Mouse (Mus musculus) olfactory bulb, adult 2 months (tissue): ENCODE measurements around the gene Fign. TPM values are rescaled to one million over a fixed set of nuclear protein-coding genes. Genes with fewer than 3 reads are reported as not detected.

Source experiments
- H3K27ac ChIP-seq: fragments of 200-500 bp; 2 replicates; pipeline ENCODE4 v1.5.1; 2012; ENCODE audit warnings: low read depth, low read length; ENCODE audit not compliant: insufficient read depth
- H3K4me1 ChIP-seq: fragments of 200-500 bp; 2 replicates; pipeline ENCODE4 v1.6.1; 2012; ENCODE audit warnings: low read length; ENCODE audit not compliant: control insufficient read depth, insufficient read depth
- H3K4me3 ChIP-seq: fragments of 200-500 bp; 2 replicates; pipeline ENCODE4 v1.5.1; 2012; ENCODE audit warnings: mild to moderate bottlenecking, low read depth, low read length, moderate library complexity; ENCODE audit not compliant: insufficient read depth
- CTCF ChIP-seq: fragments of 200-500 bp; IDR thresholded peaks from 2 replicates; pipeline ENCODE4 v1.5.1; 2012; ENCODE audit warnings: low read depth, mild to moderate bottlenecking, low read length, moderate library complexity; ENCODE audit not compliant: insufficient read depth
- POLR2A ChIP-seq: fragments of 200-500 bp; IDR thresholded peaks from 2 replicates; pipeline ENCODE4 v1.6.1; 2012; ENCODE audit warnings: mild to moderate bottlenecking, low read depth, low read length, moderate library complexity; ENCODE audit not compliant: insufficient read depth
- WGBS: fragments of 180-500 bp; shearing (Covaris S2); methylation state at CpG from one replicate; pipeline ENCODE4 v1.1.7; 2018; 5-methylcytosine and 5-hydroxymethylcytosine counted together
- polyA plus RNA-seq: library from polyadenylated mRNA; stranded (reverse); fragments of >200 nt; gene quantifications from 2 replicates; pipeline ENCODE4 v1.2.4, GENCODE M21; 2012; ENCODE audit warnings: low replicate concordance; ENCODE audit not compliant: missing spikeins, insufficient read depth, insufficient read length

The Fign gene
- polyA plus RNA-seq, 1 experiment = not detected

DNA sequence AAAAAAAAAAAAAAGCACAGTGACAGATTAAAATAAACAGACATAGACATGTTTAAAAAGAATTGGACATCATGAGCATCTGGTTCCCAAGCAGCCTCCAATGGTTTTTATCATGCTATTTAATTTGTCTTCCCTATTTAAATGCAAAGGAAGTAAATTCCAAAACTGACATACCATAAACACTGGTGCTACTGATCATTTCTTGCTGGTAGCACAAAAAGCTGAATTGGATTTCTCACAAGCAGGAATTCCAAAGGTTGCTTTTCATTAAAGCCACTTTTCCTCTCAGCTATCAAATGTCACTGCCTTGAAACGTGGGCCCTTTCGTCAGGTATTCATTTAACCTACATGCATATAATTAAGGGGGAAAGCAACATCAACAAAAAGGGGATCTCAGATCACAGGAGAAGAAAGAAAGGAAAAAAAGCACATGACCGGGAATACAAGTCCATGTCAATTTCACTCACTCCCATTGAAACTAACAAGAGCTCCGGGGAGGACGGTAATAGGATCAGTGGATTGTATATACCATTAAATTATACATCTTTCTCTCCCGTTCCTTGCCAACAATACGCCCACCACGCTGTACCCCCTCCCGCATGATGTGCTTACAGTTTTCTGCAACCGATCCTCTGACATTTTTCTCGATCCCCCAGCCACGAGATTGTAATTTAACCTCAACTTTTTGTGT lies 972 bp downstream of the Fign start:
- TF ChIP-seq POLR2A = no peak
- TF ChIP-seq CTCF = no peak
- Histone ChIP-seq H3K27ac (no peak overlapping the region), H3K4me3 (no peak overlapping the region), H3K4me1 (peaks cover 6% of the 10 kb centered on the region)
- WGBS = 8% methylated on average over 12 of the region's 12 CpGs

DNA sequence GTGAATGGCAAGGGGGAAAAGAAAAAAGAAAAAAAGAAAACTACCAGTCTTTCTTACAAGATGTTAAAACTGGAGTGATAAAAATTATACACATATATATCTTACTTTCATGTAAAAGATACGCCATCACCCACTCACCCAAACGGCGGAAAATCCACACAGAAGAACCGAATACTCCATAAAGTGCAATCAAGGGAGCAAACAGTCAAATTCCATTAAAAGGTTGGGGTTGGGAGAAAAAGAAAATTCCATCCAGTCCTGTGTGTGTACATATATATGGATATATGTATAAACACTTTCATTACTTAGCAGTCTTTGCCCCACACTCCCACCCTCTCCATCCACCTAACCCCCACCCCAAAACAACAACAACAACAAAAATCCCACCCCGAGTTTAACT lies 1.7 kb downstream of the Fign start:
- Histone ChIP-seq H3K4me1 (peaks cover 6% of the 10 kb centered on the region), H3K27ac (no peak overlapping the region), H3K4me3 (no peak overlapping the region)
- TF ChIP-seq POLR2A (no peak), CTCF (no peak)
- 69% methylated on average over 5 of the region's 5 CpGs for WGBS

DNA sequence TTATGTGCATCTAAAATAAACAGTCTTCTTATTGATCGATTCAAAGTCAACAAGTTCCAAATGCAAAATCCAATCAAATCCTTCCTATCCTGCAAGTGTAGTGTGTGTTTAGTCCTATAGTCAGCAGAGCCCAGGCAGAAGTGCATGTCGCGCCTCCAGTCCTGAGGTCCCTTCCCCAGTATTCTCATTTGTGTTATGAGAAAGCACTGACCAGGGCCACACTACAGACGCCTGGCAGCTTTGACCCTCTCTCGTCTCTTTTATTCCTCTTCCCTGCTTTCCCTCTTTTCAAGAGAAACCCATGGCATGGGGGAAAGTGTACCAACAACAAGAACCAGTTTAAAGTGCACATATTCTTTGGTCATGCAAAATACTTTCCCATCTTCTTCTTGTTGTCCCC lies 2.3 kb downstream of the Fign start:
- TF ChIP-seq POLR2A = no peak
- no peak for TF ChIP-seq CTCF
- WGBS = 67% methylated on average over 5 of the region's 5 CpGs
- H3K27ac ChIP-seq = no peak overlapping the region

DNA sequence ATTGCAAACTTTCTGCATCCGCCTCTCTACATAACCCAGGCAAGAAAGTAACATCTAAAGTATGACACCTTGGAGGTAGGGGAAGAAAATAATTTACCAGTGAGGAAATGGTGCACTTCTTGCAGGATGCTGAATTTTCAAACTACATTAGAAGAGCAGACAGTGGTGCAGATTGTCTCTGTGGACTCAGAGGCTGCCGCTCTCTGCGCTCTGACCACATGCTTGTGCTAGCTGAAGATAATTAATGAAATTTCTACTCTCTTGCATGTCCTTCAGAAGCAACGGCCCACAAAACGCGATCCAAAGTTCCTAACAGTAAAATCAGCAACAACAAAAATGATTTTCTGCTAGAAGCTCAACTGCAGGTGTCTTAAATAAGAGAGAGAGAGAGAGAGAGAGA lies 4.8 kb downstream of the Fign start:
- Histone ChIP-seq H3K27ac (no peak overlapping the region), H3K4me1 (no peaks in the 10 kb centered on the region), H3K4me3 (no peak overlapping the region)
- TF ChIP-seq CTCF (no peak), POLR2A (no peak)
- 77% methylated on average over 6 of the region's 6 CpGs for WGBS

More for the DNA sequence above, 2.3 kb downstream of the Fign start:
- H3K4me1 ChIP-seq = peaks cover 6% of the 10 kb centered on the region
- no peak overlapping the region for H3K4me3 ChIP-seq

DNA sequence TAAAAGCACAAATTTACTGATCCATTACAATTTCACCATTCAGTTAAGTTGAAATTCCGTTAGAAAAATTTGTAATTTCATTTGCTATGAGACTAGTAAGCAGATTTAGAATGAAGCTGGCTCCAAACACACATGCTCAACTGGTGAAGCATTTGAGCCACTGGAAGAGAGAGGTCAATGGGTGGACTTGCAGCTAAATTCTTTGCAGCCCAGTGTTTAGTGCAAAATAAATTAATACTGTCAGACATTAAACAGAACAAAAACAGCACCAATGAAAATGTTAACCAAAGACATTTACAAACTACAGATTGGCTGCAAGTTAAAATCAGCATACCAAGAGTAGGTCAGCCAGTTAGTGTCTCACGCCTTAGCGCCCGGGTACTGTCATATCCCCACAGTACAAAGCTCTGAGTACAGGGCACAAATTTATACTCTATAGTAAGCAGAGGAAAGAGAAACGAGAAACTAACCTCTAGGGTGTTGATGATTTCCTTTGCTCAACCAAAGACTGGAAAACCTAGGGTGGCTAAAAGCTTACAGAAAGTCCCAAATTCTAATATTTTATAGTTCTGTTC lies 13.9 kb downstream of the Fign start:
- H3K27ac ChIP-seq = no peak overlapping the region
- TF ChIP-seq POLR2A = no peak
- no peak overlapping the region for H3K4me3 ChIP-seq
- H3K4me1 ChIP-seq = no peaks in the 10 kb centered on the region
- 83% methylated on average over 5 of the region's 5 CpGs for WGBS

DNA sequence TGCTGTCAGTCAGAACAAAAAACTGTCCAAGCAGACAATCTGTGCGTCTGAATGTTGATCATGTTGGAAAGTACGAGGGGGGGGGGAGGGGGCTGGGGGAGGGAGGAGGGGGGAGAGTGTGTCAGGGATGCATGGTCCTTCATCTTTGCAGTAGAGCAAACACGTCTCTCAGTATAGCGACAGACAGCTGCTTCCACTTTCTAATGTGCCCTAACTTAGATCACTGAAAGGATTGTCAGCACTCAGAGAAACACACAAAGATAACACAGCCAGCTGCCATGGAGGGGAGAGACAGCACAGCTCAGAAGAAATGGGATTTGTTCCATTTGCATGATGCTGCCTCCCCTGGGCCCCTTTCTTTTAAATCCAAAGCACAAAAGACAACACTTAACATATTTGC lies 18.1 kb downstream of the Fign start:
- no peak for TF ChIP-seq CTCF
- no peak for TF ChIP-seq POLR2A
- 60% methylated on average over 4 of the region's 4 CpGs for WGBS
- Histone ChIP-seq H3K4me1 (no peaks in the 10 kb centered on the region), H3K4me3 (no peak overlapping the region), H3K27ac (no peak overlapping the region)

DNA sequence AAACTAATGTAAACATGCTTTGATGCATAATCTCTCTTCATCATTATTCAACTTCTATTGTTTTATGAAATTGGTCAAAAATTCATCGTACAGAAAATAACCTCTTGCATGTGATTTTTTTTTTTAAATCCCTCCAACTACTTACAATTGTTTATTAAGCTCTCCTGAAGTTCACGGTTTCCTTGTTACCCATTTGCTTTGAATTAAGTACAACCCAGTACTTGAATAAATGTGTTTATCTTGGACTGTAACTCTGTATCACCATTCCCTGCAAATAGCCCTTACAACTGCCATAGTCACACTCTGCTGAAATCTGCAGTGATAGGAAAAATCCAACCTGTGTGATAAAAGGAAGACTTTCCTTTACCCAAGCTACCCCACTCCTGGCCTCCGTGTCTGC lies 19.3 kb downstream of the Fign start:
- Histone ChIP-seq H3K4me1 (no peaks in the 10 kb centered on the region), H3K4me3 (no peak overlapping the region), H3K27ac (no peak overlapping the region)
- 84% methylated on average over 3 of the region's 3 CpGs for WGBS
- no peak for TF ChIP-seq POLR2A
- TF ChIP-seq CTCF = no peak

DNA sequence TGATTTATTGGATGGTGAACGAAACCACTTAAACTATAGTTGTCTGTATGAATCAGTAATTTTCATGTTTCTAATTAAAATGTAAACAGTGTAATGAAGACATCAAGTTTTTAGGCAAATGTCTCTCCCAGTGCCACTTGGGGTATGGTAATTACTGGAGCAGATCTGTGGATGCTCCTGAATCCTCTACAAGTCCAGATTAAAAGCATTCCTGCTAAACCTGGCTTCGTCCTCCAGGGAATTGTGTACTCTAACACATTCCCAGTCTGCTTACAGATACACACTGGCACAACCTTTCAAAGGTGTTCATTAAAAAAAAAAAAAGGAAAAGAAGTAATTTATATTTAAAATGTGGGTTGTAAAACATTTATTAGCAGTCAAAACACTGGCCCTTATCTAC lies 20.0 kb downstream of the Fign start:
- H3K4me3 ChIP-seq = no peak overlapping the region
- H3K4me1 ChIP-seq = no peaks in the 10 kb centered on the region
- WGBS = 87% methylated on average over 2 of the region's 2 CpGs
- H3K27ac ChIP-seq = no peak overlapping the region
- TF ChIP-seq CTCF = no peak
- no peak for TF ChIP-seq POLR2A

DNA sequence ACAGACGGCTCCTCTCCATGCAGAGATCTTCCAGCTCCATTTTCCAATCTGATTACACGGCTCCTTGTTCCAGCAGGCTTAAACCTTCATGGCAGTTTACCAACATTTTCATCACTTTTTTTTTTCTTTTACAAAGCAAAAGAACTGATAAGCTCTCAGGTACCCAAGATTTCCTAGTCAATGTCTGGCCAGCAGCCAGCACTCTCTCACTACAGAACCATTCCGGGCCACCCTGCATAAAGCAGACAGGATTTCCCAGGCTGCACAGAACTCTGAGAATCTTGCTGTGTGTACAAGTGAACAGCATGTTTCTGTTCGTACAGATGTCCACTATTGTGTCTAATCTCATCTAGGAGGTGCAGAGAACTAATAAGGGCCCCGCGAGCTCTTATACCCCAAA lies 22.0 kb downstream of the Fign start:
- TF ChIP-seq CTCF (no peak), POLR2A (no peak)
- H3K27ac ChIP-seq = no peak overlapping the region
- H3K4me1 ChIP-seq = no peaks in the 10 kb centered on the region
- WGBS = 46% methylated on average over 6 of the region's 6 CpGs
- H3K4me3 ChIP-seq = no peak overlapping the region
